Mouse (Mus musculus): Measurements from ENCODE around the gene Lhx8.

DNA sequence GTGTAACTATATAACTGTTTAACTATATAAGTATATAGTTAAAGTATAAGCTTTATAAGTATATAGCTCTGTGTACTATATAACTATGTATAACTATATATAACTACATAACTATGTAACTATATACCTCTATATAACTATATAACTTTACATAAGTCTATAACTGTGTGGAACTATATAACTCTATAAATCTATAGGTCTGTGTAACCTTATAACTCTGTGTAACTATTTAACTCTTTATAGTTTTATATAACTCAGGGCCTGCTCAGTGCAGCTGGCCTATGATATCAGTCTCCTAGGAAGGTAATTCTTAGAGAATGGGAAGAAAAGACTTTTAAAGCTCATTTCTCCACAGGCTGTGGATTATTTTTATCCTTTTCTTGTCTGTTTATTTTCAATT, 73.1 kb downstream of the Lhx8 start:
- no peak for TF ChIP-seq EP300 (IDR thresholded peaks at IDR 0.05; ENCODE audit: insufficient read depth, low read depth, low read length)
- TF ChIP-seq CTCF (IDR thresholded peaks at IDR 0.05): no peak

All from heart, adult 2 months (tissue).